Mouse (Mus musculus): Measurements from ENCODE around the gene Rps12-ps3. TPM values are rescaled to one million over a fixed set of nuclear protein-coding genes. Genes with fewer than 3 reads are reported as not detected.

Rps12-ps3 gene
- total RNA-seq, 2 experiments from 2014 or later = 488 to 516 TPM

- DNase-seq = no peak
These were observed 29.2 kb downstream of the Rps12-ps3 start for GRCm38 (mm10) chr19:59351151-59351889.

- DNase-seq = no peak
These were observed 30.7 kb downstream of the Rps12-ps3 start for GRCm38 (mm10) chr19:59352760-59353159.

GRCm38 (mm10) chr19:59354906-59355305 lies 32.8 kb downstream of the Rps12-ps3 start:
- DNase-seq = no peak

- DNase-seq = no peak
These were observed 34.3 kb downstream of the Rps12-ps3 start for GRCm38 (mm10) chr19:59356388-59356787.

- DNase-seq = no peak
These were observed 34.9 kb downstream of the Rps12-ps3 start for GRCm38 (mm10) chr19:59356843-59357595.

GRCm38 (mm10) chr19:59357878-59358277 lies 35.8 kb downstream of the Rps12-ps3 start:
- DNase-seq = no peak

GRCm38 (mm10) chr19:59359202-59359601 lies 37.1 kb downstream of the Rps12-ps3 start:
- DNase-seq = no peak

GRCm38 (mm10) chr19:59360486-59360896 lies 38.4 kb downstream of the Rps12-ps3 start:
- DNase-seq = no peak

GRCm38 (mm10) chr19:59362646-59363045 lies 40.6 kb downstream of the Rps12-ps3 start:
- DNase-seq = no peak

- DNase-seq = no peak
These were observed 41.6 kb downstream of the Rps12-ps3 start for GRCm38 (mm10) chr19:59363666-59364065.

- no peak for DNase-seq
These were observed 44.6 kb downstream of the Rps12-ps3 start for GRCm38 (mm10) chr19:59366724-59367123.

- DNase-seq = no peak
These were observed 45.8 kb downstream of the Rps12-ps3 start for GRCm38 (mm10) chr19:59367892-59368291.

- no peak for DNase-seq
These were observed 48.9 kb downstream of the Rps12-ps3 start for GRCm38 (mm10) chr19:59371016-59371415.

Other genes starting within 250 kb of the Rps12-ps3 start
- 1 to 10 TPM; 1.5 to 1.8 TPM for gene Shtn1, start 246.2 kb upstream of the Rps12-ps3 start, total RNA-seq (2021)
- gene Vax1, start 152.2 kb upstream of the Rps12-ps3 start, total RNA-seq (2021) = not detected
- not detected for gene Kcnk18, start 103.1 kb upstream of the Rps12-ps3 start, total RNA-seq (2021)
- 1 to 10 TPM; 2.0 to 2.5 TPM for gene Slc18a2, start 61.4 kb upstream of the Rps12-ps3 start, total RNA-seq (2021)
- 10 to 100 TPM; 40.0 to 40.8 TPM for gene Pdzd8, start 23.5 kb downstream of the Rps12-ps3 start, total RNA-seq (2021)
- not detected for gene Emx2, start 136.1 kb downstream of the Rps12-ps3 start, total RNA-seq (2021)

Data from heart, postnatal 4 days (tissue).